Mouse (Mus musculus) MEL-GATA-1-ER (cell line): ENCODE measurements around the gene Smarcc2.
"Not testable (repeated sequence)": the region's sequence is repeated elsewhere in the genome, so short reads cannot be mapped to it uniquely, and the experiment has no call there.

Source experiments
- DNase-seq: peaks from one replicate; pipeline ENCODE4 v3.0.0-alpha.2; 2012; ENCODE audit warnings: low read depth; ENCODE audit errors: extremely low read depth

Smarcc2 gene

GRCm38 (mm10) chr10:128492633-128493311 lies 33.7 kb downstream of the Smarcc2 start:
- DNase-seq, result peak; percentile 53

GRCm38 (mm10) chr10:128493319-128493694 lies 34.3 kb downstream of the Smarcc2 start:
- DNase-seq, result no peak

GRCm38 (mm10) chr10:128493695-128494666 lies 34.9 kb downstream of the Smarcc2 start, which contains the start of gene Myl6:
Gene Myl6 (minus strand): TSS chr10:128494145.
- peak; percentile 95 for DNase-seq

- no peak for DNase-seq
These were observed 35.7 kb downstream of the Smarcc2 start for GRCm38 (mm10) chr10:128494667-128495245.

- DNase-seq, result no peak
These were observed 36.2 kb downstream of the Smarcc2 start for GRCm38 (mm10) chr10:128495270-128495669.

GRCm38 (mm10) chr10:128495903-128496302 lies 36.9 kb downstream of the Smarcc2 start:
- DNase-seq, result peak; percentile 37

GRCm38 (mm10) chr10:128496509-128497077 lies 37.5 kb downstream of the Smarcc2 start:
- no peak for DNase-seq

- no peak for DNase-seq
These were observed 38.2 kb downstream of the Smarcc2 start for GRCm38 (mm10) chr10:128497134-128497737.

GRCm38 (mm10) chr10:128498590-128498989 lies 39.5 kb downstream of the Smarcc2 start, which contains the start of gene Myl6b:
Gene Myl6b (minus strand): TSS chr10:128498685.
- DNase-seq, result peak; percentile 96

GRCm38 (mm10) chr10:128499116-128499671 lies 40.1 kb downstream of the Smarcc2 start:
- no peak for DNase-seq

GRCm38 (mm10) chr10:128502341-128502740 lies 43.3 kb downstream of the Smarcc2 start:
- no peak for DNase-seq

GRCm38 (mm10) chr10:128503532-128503931 lies 44.5 kb downstream of the Smarcc2 start:
- no peak for DNase-seq

- no peak for DNase-seq
These were observed 45.0 kb downstream of the Smarcc2 start for GRCm38 (mm10) chr10:128504012-128504411.

- no peak for DNase-seq
These were observed 45.8 kb downstream of the Smarcc2 start for GRCm38 (mm10) chr10:128504641-128505370.

- DNase-seq, result not testable (repeated sequence)
These were observed 46.3 kb downstream of the Smarcc2 start for GRCm38 (mm10) chr10:128505371-128505667.

GRCm38 (mm10) chr10:128505974-128506373 lies 46.9 kb downstream of the Smarcc2 start:
- DNase-seq, result no peak

GRCm38 (mm10) chr10:128508260-128508659 lies 49.2 kb downstream of the Smarcc2 start:
- DNase-seq, result no peak

GRCm38 (mm10) chr10:128509203-128509602 lies 50.2 kb downstream of the Smarcc2 start:
- DNase-seq, result no peak

GRCm38 (mm10) chr10:128509831-128510230 lies 50.8 kb downstream of the Smarcc2 start:
- DNase-seq, result no peak

- DNase-seq, result no peak
These were observed 51.3 kb downstream of the Smarcc2 start for GRCm38 (mm10) chr10:128510301-128510700.
